Mouse (Mus musculus) liver (tissue): ENCODE measurements at regions not wholly inside any gene's neighbourhood (a gene's known extent, or its start where the extent isn't known, plus 50 kb on each side); places are given as distances from the start of the nearest gene placed in this dataset.

Source experiments
- DNase-seq: peaks from one replicate; pipeline ENCODE4 v3.0.0-alpha.2; 2020; ENCODE audit warnings: mixed read lengths

- DNase-seq, result no peak
Observed at GRCm38 (mm10) chr7:111240234-111240826, 157.5 kb upstream of the Eif4g2 start.

GRCm38 (mm10) chr7:111237819-111238218 is 155.0 kb upstream of the Eif4g2 start:
- DNase-seq, result peak; percentile 5

DNA sequence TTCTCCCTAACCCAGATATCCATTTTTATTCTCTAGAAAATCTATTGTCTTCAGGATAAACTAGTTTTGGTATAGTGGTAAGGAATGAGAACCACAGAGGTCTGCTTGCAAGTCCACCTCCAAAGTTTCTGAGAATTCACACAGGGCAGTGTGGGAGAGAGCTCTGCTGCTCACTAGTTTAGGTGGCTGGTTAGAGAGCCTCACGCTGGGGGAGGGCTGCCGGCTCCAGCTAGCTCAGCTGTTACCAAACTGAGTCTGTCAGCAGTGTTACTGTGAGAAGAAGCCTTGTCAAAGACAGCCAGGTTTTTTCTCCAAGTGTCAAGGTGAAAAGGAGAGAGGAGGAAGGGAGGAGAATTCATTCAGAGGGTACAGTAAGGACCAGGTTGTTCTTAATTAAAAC is 147.8 kb upstream of the Eif4g2 start:
- DNase-seq, result no peak

DNA sequence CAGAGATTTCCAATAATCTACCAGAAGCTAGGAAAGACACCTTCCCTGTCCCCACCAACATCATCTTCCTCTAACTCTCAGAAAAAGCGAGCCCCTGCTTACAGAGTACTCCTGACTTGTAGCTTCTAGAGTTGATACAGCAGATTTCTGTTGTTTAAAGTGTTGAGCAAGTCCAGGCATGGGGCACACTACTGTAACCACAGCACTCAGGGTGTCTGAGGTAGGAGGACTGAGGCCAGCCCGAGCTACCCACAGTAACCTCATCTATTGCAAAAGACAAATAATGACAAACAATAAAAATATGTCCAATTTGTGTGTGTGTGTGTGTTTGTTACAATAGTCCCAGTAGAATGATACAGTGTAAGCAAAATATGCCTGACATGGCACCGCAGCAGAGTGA is 144.3 kb upstream of the Eif4g2 start:
- no peak for DNase-seq

DNA sequence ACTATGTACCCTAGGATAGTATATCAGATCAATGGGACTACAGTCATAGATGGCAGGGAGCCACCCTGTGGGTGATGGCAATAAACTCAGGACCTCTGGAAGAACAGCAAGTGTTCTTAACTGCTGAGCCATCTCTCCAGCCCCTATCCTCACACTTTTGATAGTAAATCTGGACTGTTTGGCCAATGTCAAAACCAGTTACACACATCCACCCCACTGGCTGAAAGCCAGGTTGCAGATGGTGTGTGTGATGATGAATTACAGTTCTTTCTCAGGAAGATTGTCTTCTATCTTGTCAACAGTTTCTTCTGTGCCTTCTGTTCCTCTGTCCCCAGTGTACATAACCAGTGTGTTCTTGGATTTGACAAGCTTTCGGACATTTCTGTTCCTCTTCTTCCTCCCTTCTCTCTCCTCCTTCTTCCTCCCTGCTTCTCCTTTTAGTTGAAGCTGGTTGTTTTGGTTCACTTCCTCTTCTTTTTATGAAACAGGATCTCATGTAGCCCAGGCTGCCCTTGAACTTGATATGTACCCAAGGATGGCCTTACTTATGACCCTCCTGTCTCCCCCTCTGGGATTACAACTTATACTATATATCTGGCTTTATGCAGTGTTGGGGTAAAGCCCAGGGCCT is 143.3 kb upstream of the Eif4g2 start:
- no peak for DNase-seq

GRCm38 (mm10) chr7:111215586-111215985 is 132.8 kb upstream of the Eif4g2 start:
- DNase-seq, result no peak

GRCm38 (mm10) chr7:111214226-111214906 is 131.5 kb upstream of the Eif4g2 start:
- DNase-seq, result no peak

DNA sequence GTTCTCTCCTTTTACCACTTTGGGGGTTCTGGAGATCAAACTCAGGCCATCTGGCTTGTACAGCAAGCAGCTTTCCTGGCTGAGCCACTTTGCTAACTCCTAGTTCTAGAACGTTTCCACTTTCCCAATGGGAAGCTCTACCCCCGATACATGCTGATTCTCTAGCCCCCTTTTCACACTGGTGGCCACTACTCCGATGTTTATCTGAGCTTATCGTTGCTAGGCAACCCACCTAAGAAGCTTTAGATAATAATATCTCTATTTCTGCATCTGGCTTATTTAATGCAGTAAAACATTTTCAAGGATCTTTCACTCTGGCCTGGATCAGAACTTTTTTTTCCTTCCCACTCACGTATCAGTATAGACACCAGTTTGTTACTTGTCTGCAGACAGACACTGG is 129.4 kb upstream of the Eif4g2 start:
- DNase-seq, result no peak

GRCm38 (mm10) chr7:111211641-111212040 is 128.8 kb upstream of the Eif4g2 start:
- DNase-seq, result no peak

- DNase-seq, result no peak
Observed at GRCm38 (mm10) chr7:111210282-111210681, 127.5 kb upstream of the Eif4g2 start.

- DNase-seq, result no peak
Observed at GRCm38 (mm10) chr7:111205876-111206275, 123.0 kb upstream of the Eif4g2 start.

DNA sequence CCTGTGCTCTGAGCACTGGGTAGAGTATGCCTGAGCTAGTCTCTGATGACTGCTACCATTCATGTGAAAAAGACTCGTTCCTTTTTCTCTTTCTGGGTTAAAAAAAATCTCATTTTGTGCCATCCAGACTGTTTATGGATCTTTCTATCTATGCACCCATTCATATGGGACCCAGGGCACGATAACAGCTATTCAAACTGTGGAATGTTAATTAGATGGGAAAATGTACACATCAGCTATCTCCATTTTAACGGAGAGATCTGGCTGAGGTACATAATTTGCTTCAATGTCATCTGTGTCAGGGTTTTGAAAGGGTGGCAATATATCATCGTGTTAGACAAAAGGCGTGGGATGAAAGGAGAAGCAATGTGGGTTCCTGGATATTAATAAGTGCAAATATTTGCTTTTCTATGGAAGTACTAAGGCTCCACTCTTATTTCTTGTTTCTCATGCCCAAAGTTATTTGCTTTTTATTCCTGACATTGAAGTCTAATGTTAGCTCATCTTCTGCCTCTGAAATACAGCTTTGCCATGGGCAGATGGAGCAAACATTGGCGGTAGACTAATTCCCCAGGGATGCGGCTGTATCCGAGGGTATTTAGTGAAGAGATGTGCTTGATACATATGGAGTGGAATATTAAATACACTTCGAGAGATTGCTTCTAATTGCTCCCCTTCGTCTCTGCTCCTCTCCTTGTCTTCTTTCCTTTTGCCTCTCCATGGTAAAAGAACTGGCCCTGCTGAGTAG is 116.0 kb upstream of the Eif4g2 start:
- DNase-seq, result no peak

DNA sequence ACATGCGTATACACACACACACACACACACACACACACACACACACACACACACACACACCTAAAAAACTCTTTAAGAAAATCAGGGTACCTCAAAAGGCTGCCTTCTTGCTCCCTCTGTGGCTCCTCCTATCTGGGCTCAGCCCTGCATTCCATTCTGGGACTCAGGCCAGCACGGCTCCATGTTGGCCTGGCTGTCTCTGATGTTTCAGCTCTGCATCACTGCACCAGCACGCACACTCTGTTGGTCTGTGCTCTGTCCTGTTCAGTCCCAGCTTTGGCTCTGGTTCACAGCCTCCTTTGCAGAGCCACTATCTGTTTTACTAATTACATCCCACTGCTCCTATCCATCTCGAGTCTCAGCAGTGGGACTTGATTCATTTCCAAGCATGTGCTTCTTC is 108.8 kb upstream of the Eif4g2 start:
- DNase-seq, result peak; percentile 21

- no peak for DNase-seq
Observed at GRCm38 (mm10) chr7:111191216-111191615, 108.4 kb upstream of the Eif4g2 start.

- DNase-seq, result no peak
Observed at GRCm38 (mm10) chr7:111189731-111190130, 106.9 kb upstream of the Eif4g2 start.

- DNase-seq, result no peak
Observed at GRCm38 (mm10) chr7:111185954-111186353, 103.1 kb upstream of the Eif4g2 start.

GRCm38 (mm10) chr7:111183512-111183911 is 100.7 kb upstream of the Eif4g2 start:
- no peak for DNase-seq

- peak; percentile 52 for DNase-seq
Observed at GRCm38 (mm10) chr7:111182319-111182718, 99.5 kb upstream of the Eif4g2 start.

DNA sequence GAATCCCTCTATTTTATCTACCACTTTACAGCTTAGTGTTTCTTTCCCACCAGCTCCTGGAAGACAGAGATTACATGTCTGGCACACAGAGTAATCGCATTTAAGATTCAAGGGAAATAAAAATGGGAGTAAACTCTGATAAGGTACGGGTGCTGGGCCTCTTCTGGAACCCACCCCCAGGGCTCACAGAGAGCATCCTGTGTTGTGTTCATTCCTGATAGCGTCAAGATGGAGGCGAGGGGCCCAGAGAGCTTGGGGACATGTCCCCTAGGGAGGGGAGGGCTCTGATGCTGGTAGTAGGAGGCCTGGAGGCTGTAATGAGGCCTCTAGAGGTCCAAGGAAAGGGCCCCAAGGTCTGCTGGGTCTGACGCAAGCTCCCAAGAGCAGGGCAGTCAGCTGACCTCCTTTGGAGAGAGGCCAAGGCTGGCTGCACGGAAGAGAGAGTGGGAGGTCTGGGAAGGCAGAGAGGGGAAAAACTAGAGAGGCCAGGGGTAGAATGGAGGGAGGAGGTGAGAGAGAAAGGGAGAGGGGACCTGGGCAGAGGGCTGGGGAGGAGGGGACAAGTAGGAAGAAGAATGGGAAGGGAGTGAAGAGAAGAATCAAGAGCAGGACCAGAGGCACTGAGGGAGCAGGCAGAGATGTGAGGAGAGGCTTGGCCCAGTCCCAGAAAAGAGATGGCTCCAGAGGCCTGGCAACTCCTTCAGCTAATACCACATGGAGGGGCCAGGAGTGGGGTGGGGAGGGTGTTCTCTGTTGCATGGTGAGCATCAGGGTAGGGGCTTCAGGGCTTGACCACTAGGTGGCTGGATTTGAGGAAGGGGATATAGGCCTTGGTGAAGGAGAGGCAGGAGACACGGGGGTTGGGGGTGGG is 96.8 kb upstream of the Eif4g2 start:
- peak; percentile 87 for DNase-seq

- no peak for DNase-seq
Observed at GRCm38 (mm10) chr7:111174393-111175124, 91.7 kb upstream of the Eif4g2 start.

DNA sequence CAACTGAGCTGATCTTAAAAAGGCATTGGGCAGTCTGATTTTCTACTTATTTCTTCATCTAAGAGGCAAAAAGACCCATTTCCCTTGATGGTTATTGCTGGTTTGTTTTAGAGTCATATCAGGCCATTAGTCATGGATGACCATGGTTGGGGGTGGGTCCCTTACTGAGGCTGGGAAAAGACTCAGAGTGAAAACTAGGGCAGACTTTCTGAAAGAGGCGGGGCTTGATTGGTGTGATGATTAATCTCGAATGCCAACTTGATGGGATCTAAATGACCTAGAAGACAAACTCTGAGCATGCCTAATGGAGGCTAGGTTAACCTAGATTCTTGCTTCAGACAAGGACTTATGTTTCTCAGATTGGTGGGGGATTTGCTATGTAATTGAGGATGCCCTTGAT is 89.2 kb upstream of the Eif4g2 start:
- no peak for DNase-seq
